Mouse (Mus musculus): ENCODE measurements around the gene Dhdh. TPM values are rescaled to one million over a fixed set of nuclear protein-coding genes. Genes with fewer than 3 reads are reported as not detected.

Gene Dhdh
- polyA plus RNA-seq, 1 experiment from 2014 or later = 5.1 TPM

GRCm38 (mm10) chr7:45509181-45509882 is 20.7 kb upstream of the Dhdh start:
- Histone ChIP-seq H3K27ac (replicated peaks) (peak overlapping the region; percentile 98; the same call in 1 of the 2 replicates), H3K36me3 (peaks cover 20% of the 10 kb centered on the region)
- ATAC-seq (ENCODE audit: insufficient number of reproducible peaks, low FRiP score, low TSS enrichment, low read depth) = no peak

GRCm38 (mm10) chr7:45508561-45508960 is 20.0 kb upstream of the Dhdh start:
- no peak for ATAC-seq (ENCODE audit: insufficient number of reproducible peaks, low FRiP score, low TSS enrichment, low read depth)
- Histone ChIP-seq H3K27ac (replicated peaks) (no peak overlapping the region), H3K4me2 (replicated peaks) (peak overlapping the region; percentile 92; the same call in 1 of the 2 replicates), H3K9me3 (replicated peaks) (no peaks in the 10 kb centered on the region), H3K4me3 (replicated peaks) (peak overlapping the region; percentile 82), H3K4me1 (peaks cover 17% of the 10 kb centered on the region), H3K9ac (no peak overlapping the region), H3K36me3 (peaks cover 20% of the 10 kb centered on the region), H3K27me3 (no peaks in the 10 kb centered on the region)
- WGBS = 85% methylated on average over 6 of the region's 6 CpGs

More at GRCm38 (mm10) chr7:45509181-45509882, 20.7 kb upstream of the Dhdh start:
- Histone ChIP-seq H3K27me3 (no peaks in the 10 kb centered on the region), H3K9ac (peak overlapping the region; percentile 65), H3K4me3 (replicated peaks) (peak overlapping the region; percentile 82), H3K9me3 (replicated peaks) (no peaks in the 10 kb centered on the region), H3K4me2 (replicated peaks) (peak overlapping the region; percentile 92), H3K4me1 (peaks cover 17% of the 10 kb centered on the region)
- WGBS = 26% methylated on average over 19 of the region's 19 CpGs

GRCm38 (mm10) chr7:45507583-45507982 is 19.0 kb upstream of the Dhdh start:
- WGBS = 91% methylated on average over 6 of the region's 6 CpGs
- H3K9me3 ChIP-seq (replicated peaks) = no peaks in the 10 kb centered on the region
- H3K36me3 ChIP-seq = peaks cover 25% of the 10 kb centered on the region
- H3K4me3 ChIP-seq (replicated peaks) = no peak overlapping the region
- peaks cover 17% of the 10 kb centered on the region for H3K4me1 ChIP-seq
- no peak overlapping the region for H3K4me2 ChIP-seq (replicated peaks)
- H3K9ac ChIP-seq = no peak overlapping the region
- ATAC-seq (ENCODE audit: insufficient number of reproducible peaks, low FRiP score, low TSS enrichment, low read depth) = no peak
- no peaks in the 10 kb centered on the region for H3K27me3 ChIP-seq
- H3K27ac ChIP-seq (replicated peaks) = no peak overlapping the region

GRCm38 (mm10) chr7:45498427-45498826 is 9.8 kb upstream of the Dhdh start:
- Histone ChIP-seq H3K4me3 (replicated peaks) (no peak overlapping the region), H3K36me3 (peaks cover 87% of the 10 kb centered on the region), H3K27me3 (no peaks in the 10 kb centered on the region), H3K9ac (no peak overlapping the region), H3K4me2 (replicated peaks) (no peak overlapping the region), H3K9me3 (replicated peaks) (no peaks in the 10 kb centered on the region), H3K27ac (replicated peaks) (no peak overlapping the region), H3K4me1 (no peaks in the 10 kb centered on the region)
- WGBS = 95% methylated on average over 6 of the region's 6 CpGs
- ATAC-seq (ENCODE audit: insufficient number of reproducible peaks, low FRiP score, low TSS enrichment, low read depth) = no peak

GRCm38 (mm10) chr7:45494548-45494947 is 5.9 kb upstream of the Dhdh start:
- no peak overlapping the region for H3K4me2 ChIP-seq (replicated peaks)
- H3K9me3 ChIP-seq (replicated peaks) = no peaks in the 10 kb centered on the region
- no peak overlapping the region for H3K4me3 ChIP-seq (replicated peaks)
- no peak overlapping the region for H3K27ac ChIP-seq (replicated peaks)
- no peak for ATAC-seq (ENCODE audit: insufficient number of reproducible peaks, low FRiP score, low TSS enrichment, low read depth)
- H3K36me3 ChIP-seq = peaks cover 75% of the 10 kb centered on the region
- H3K4me1 ChIP-seq = peaks cover 8% of the 10 kb centered on the region
- no peak overlapping the region for H3K9ac ChIP-seq
- WGBS = 85% methylated on average over 9 of the region's 9 CpGs
- no peaks in the 10 kb centered on the region for H3K27me3 ChIP-seq

GRCm38 (mm10) chr7:45492951-45493350 is 4.3 kb upstream of the Dhdh start:
- H3K27ac ChIP-seq (replicated peaks) = no peak overlapping the region
- peaks cover 17% of the 10 kb centered on the region for H3K4me1 ChIP-seq
- peaks cover 59% of the 10 kb centered on the region for H3K36me3 ChIP-seq
- ATAC-seq (ENCODE audit: insufficient number of reproducible peaks, low FRiP score, low TSS enrichment, low read depth) = no peak
- no peak overlapping the region for H3K9ac ChIP-seq
- WGBS = 89% methylated on average over 5 of the region's 5 CpGs
- no peaks in the 10 kb centered on the region for H3K27me3 ChIP-seq
- H3K4me3 ChIP-seq (replicated peaks) = no peak overlapping the region
- no peak overlapping the region for H3K4me2 ChIP-seq (replicated peaks)
- H3K9me3 ChIP-seq (replicated peaks) = no peaks in the 10 kb centered on the region

GRCm38 (mm10) chr7:45492225-45492844 is 3.7 kb upstream of the Dhdh start:
- WGBS = 87% methylated on average over 8 of the region's 8 CpGs
- Histone ChIP-seq H3K4me2 (replicated peaks) (no peak overlapping the region), H3K9me3 (replicated peaks) (no peaks in the 10 kb centered on the region), H3K36me3 (peaks cover 53% of the 10 kb centered on the region), H3K9ac (no peak overlapping the region), H3K27ac (replicated peaks) (no peak overlapping the region), H3K4me3 (replicated peaks) (no peak overlapping the region), H3K4me1 (peaks cover 18% of the 10 kb centered on the region), H3K27me3 (no peaks in the 10 kb centered on the region)
- no peak for ATAC-seq (ENCODE audit: insufficient number of reproducible peaks, low FRiP score, low TSS enrichment, low read depth)

- 16% methylated on average over 3 of the region's 3 CpGs for WGBS
- no peak for ATAC-seq (ENCODE audit: insufficient number of reproducible peaks, low FRiP score, low TSS enrichment, low read depth)
- Histone ChIP-seq H3K36me3 (peaks cover 42% of the 10 kb centered on the region), H3K4me2 (replicated peaks) (0 out of 2 replicates have a peak overlapping the region, but pooled peaks have one; percentile 24), H3K27me3 (no peaks in the 10 kb centered on the region), H3K4me3 (replicated peaks) (no peak overlapping the region), H3K9ac (no peak overlapping the region), H3K9me3 (replicated peaks) (no peaks in the 10 kb centered on the region), H3K27ac (replicated peaks) (peak overlapping the region; percentile 31; the same call in 1 of the 2 replicates), H3K4me1 (peaks cover 20% of the 10 kb centered on the region)
Observed at GRCm38 (mm10) chr7:45491264-45491663, 2.7 kb upstream of the Dhdh start.

- Histone ChIP-seq H3K4me2 (replicated peaks) (0 out of 2 replicates have a peak overlapping the region, but pooled peaks have one; percentile 24), H3K9ac (no peak overlapping the region)
Observed at GRCm38 (mm10) chr7:45490822-45491221, 2.2 kb upstream of the Dhdh start.

GRCm38 (mm10) chr7:45489578-45489977 is 973 bp upstream of the Dhdh start:
- no peak overlapping the region for H3K27ac ChIP-seq (replicated peaks)
- peaks cover 25% of the 10 kb centered on the region for H3K36me3 ChIP-seq
- no peak overlapping the region for H3K4me2 ChIP-seq (replicated peaks)
- WGBS = 76% methylated on average over 7 of the region's 7 CpGs
- H3K4me3 ChIP-seq (replicated peaks) = no peak overlapping the region
- peaks cover 20% of the 10 kb centered on the region for H3K4me1 ChIP-seq
- no peak overlapping the region for H3K9ac ChIP-seq
- no peaks in the 10 kb centered on the region for H3K9me3 ChIP-seq (replicated peaks)
- H3K27me3 ChIP-seq = no peaks in the 10 kb centered on the region
- no peak for ATAC-seq (ENCODE audit: insufficient number of reproducible peaks, low FRiP score, low TSS enrichment, low read depth)

More at GRCm38 (mm10) chr7:45490822-45491221, 2.2 kb upstream of the Dhdh start:
- Histone ChIP-seq H3K4me1 (peaks cover 20% of the 10 kb centered on the region), H3K4me3 (replicated peaks) (no peak overlapping the region), H3K9me3 (replicated peaks) (no peaks in the 10 kb centered on the region), H3K27ac (replicated peaks) (peak overlapping the region; percentile 31; the same call in 1 of the 2 replicates), H3K36me3 (peaks cover 37% of the 10 kb centered on the region), H3K27me3 (no peaks in the 10 kb centered on the region)
- ATAC-seq (ENCODE audit: insufficient number of reproducible peaks, low FRiP score, low TSS enrichment, low read depth) = no peak
- 35% methylated on average over 9 of the region's 9 CpGs for WGBS

- Histone ChIP-seq H3K27me3 (no peaks in the 10 kb centered on the region), H3K36me3 (peaks cover 8% of the 10 kb centered on the region), H3K4me2 (replicated peaks) (peak overlapping the region; percentile 67), H3K27ac (replicated peaks) (peak overlapping the region; percentile 83), H3K4me1 (peaks cover 20% of the 10 kb centered on the region), H3K9me3 (replicated peaks) (no peaks in the 10 kb centered on the region), H3K4me3 (replicated peaks) (peak overlapping the region; percentile 48), H3K9ac (peak overlapping the region; percentile 35; the same call in 1 of the 2 replicates)
- 0 out of 2 replicates have a peak, but pooled peaks have one; percentile 22 for ATAC-seq (ENCODE audit: insufficient number of reproducible peaks, low FRiP score, low TSS enrichment, low read depth)
- WGBS = 46% methylated on average over 11 of the region's 11 CpGs
Observed at GRCm38 (mm10) chr7:45487861-45488292, 728 bp downstream of the Dhdh start.
